Mouse (Mus musculus) frontal cortex, postnatal 25 days (tissue): ENCODE measurements around the gene Klf7.

ENCODE experiments used
- DNase-seq, 2 experiments: peaks; one replicate each; pipeline ENCODE4 v3.0.0; 2022; ENCODE audit warnings: low spot score in 2 of 2

Klf7 gene

GRCm38 (mm10) chr1:64105181-64105646 lies 16.9 kb downstream of the Klf7 start:
- DNase-seq: no peak

DNA sequence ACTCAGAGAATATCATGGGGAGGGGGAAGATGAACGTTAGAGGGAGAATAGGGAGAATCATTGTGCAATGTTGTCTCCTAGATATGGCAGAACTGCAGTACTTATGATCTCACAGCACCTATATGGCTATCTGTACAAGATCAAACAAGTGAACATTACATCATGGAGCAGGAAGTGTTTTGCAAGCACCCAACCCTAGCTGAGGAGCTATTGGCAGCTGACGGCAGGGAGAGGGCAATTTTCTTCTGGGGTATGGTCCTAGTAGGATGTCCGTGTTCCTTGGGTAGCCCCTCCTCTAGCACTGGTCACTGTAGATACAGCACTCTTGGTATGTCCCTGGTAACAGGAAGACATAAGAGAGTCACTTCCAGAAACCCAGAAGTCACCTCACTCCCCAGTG lies 17.4 kb downstream of the Klf7 start:
- no peak for DNase-seq

- no peak for DNase-seq
Measured at GRCm38 (mm10) chr1:64101331-64101730, 20.8 kb downstream of the Klf7 start.

- no peak for DNase-seq
Measured at GRCm38 (mm10) chr1:64098800-64099199, 23.3 kb downstream of the Klf7 start.

DNA sequence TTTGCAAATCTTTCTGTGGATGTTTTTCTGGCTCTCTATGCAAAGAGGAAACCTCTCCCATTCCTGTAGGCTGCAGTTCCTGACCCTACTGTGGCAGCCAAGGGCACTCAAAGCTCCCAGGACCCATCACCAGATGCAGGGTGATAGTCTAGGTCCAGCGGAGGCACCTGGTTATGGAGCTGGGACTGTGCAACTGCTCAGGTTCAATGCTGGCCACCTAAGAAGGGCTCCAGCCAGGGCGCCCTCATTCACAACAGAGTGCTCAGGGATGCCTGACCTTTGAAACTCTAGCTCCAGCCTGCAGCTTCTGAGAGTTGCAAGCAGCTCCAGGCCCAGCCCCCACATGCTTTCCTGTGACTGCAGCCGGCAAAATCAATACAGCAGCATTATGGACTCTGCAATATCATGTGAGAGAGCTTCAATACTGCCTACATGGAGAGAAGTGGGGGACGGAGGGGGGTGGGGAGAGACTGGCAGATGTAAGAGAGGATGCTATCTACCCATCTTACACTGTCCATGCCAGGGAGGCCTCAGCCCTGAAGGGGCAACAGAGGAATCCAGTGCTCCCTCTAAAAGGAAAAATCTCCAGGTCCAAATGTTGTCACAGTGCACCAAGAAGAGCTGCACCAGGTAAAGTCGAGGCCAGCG lies 24.3 kb downstream of the Klf7 start:
- DNase-seq: no peak

DNA sequence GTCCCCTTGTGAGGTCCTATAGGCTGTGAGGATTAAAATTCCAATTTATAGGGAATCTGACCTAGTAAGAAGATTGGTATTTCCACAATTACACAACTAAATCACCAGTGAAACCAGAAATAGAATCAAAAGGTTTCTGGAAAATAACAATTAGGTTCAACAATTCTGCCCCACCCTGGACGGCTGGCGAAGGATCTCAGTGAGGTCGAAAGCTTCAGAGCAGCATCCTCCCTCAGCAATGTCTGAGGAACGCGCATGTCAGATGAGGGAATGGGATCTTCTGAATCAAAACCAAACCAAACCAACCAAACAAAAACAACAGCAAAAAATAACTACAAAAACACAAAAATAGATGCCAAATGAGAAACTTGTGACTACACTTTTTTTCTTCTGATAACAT lies 29.1 kb downstream of the Klf7 start:
- no peak for DNase-seq

DNA sequence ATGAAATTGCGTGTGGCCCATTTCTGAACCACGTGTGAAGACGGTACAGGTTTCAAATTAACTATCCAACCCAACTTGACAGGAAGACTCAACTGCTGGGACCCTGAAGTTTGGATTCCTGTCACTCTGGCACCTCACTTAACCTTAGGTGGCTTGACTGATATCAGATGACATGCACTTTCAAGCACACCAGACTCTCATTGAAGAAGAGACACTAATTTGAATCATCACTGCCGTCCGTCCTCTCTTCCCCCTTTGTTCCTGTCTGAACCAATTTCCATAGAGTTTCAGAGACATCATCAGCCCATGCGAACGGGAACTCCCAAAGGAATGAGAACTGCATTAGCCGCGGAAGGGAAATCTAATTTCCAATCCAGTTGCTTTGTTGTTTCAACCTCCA lies 30.5 kb downstream of the Klf7 start:
- no peak for DNase-seq

- no peak for DNase-seq
Measured at GRCm38 (mm10) chr1:64090566-64090965, 31.5 kb downstream of the Klf7 start.

GRCm38 (mm10) chr1:64089691-64090090 lies 32.4 kb downstream of the Klf7 start:
- no peak for DNase-seq

- DNase-seq: no peak
Measured at GRCm38 (mm10) chr1:64088604-64089320, 33.3 kb downstream of the Klf7 start.

- no peak for DNase-seq
Measured at GRCm38 (mm10) chr1:64087657-64088603, 34.2 kb downstream of the Klf7 start.

DNA sequence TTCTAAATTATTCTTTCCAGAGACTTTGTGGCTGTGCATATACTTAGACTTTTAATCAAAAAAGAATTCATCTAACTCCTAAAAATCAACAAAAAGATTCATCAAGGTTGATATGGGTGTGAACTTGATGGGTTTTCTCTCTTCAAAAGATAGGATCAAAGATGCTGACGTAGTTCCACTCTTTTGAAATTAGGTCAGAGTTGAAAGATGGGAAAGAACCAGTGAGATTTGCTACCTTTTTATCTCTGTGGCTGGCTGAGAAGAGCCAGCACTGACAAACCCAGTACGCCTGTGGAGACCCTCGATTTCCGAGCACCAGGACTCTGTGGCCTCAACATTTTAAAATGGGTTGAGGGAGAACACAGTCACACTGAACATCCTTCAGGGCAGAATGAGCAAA lies 36.2 kb downstream of the Klf7 start:
- DNase-seq: no peak

- no peak for DNase-seq
Measured at GRCm38 (mm10) chr1:64085361-64085760, 36.7 kb downstream of the Klf7 start.

DNA sequence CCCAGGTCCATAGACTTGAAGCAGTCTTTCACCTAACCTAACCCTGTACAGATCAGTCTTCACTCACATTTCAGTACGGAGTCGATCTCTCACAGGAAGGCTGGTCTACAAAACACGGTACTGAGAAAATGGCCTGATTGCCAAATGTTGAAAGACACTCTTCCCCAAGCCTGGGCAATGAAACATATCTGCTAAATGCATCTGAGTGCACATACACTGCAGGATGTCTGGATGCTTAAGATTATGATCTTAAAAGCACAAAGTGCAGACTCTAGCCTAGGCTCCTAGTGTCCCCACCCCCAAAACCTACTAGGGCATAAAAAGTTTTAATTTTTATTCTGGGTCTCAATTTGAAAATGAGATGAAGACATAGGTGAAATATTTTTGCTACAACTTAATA lies 37.4 kb downstream of the Klf7 start:
- no peak for DNase-seq

GRCm38 (mm10) chr1:64081791-64082190 lies 40.3 kb downstream of the Klf7 start:
- DNase-seq: no peak

DNA sequence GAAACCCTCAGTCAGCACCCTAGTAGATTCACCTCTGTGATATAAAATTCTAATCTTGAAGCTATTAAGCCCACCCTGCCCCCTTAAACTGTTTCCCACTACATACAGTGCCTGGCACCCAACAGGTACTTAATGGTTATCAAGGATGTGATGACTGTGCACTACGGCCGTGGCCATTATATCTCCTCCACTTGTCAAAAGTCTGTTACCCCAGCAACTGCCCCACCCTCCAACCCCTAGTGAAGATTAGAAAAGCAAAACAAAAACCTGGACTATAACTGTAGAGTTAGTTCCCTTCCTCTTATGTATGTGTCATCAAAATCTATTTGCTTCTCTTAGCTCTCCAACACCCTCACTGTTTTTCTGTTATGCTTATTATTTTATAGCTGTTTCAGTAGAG lies 40.9 kb downstream of the Klf7 start:
- no peak for DNase-seq

DNA sequence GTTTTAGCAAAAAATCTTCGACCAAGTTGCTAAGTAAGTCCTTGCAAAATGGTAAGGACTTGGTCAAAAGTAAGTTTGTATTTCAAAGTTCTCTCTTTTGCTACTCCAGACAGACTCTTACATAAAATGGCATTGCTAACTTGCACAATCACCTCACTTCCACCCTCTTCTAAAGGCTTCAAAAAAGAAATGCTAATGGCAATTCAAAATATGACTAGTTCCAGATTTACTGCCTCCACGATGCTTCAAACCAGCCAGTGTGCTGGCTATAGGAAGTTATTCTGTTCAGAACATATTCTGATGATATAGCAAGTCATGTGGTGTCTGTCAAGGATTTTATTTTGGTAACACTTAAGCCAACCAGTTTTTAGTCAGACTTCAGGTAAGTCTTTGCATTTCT lies 41.8 kb downstream of the Klf7 start:
- DNase-seq: no peak

DNA sequence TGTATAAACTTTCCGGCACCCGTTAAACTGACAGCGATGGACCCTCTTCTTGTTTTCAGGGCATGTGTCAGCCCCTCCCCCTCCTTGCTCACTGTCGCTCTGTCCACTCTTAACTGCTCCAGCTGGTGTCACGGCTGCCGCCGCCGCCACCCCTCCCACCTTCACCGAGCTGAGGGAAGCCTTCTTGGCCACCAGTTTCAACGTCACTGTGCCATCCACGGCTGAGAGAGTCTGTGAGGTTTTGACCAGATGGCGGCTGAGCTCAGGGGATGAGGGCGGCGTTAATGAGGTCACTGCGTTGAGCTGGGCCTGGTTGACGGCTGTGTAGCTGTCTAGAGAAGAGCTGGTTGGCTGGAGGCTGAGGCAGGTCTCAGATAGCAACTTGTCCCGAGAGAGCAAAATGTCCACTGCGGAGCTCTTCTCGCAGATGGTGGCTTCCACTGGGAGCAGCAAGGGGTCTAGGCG lies 43.3 kb downstream of the Klf7 start:
- DNase-seq: no peak

DNA sequence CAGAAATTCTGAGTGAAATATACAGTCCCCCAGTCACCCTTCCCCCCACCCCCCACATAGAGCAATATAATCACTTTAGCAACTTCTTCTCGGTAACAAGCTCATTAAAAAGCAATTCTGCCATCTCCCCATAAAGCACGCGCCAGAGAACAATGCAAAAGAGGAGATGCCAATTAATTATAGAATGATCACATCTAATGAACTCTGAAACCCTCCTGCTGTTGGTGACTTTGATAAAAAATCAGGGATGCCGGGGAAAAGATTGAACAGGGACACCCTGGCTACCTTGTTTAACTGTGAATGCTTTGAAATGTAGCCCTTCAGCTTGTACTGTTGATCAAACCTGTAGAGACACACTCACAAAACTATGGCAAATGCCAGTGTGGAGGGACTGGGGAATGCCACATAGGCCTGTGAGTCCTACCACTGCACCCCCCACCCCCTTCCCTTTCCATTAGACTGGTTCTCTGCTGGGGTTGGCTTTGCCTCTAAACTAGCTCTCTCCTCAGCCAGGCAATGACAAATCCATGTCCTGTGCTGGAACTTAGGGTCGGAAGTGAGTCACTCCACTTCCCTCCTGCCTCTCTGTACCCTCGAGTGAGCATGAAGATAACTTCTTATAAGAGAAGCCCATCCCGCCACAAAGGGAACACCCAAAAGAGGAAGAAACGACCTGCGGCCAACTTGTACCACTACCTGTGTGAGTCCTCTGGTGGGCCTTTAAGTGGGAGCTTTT lies 43.9 kb downstream of the Klf7 start:
- DNase-seq: no peak

GRCm38 (mm10) chr1:64074051-64074450 lies 48.0 kb downstream of the Klf7 start:
- DNase-seq: no peak

DNA sequence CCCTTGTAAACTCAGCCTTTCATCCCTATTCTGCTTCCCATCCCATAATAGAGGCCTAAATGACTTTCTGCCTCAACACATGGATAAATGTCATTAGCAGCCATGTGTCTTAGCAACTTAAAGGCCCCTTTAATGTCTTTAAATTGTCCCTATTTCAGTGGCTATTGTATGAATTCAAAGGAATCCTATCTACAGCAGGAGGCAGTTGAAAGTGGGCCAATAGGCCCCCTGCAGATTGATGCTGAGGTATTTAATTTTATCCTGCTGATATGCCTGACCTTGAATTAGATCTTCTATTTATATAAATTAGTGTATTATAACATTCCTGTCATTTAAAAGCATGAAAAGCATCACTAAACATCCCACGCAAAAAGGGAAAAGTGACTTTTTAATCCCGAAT lies 51.1 kb downstream of the Klf7 start:
- DNase-seq: no peak
